Mouse (Mus musculus): ENCODE results near the gene Clec4f.
"Not testable (repeated sequence)": the region's sequence is repeated elsewhere in the genome, so short reads cannot be mapped to it uniquely, and the experiment has no call there.

Gene Clec4f

DNA sequence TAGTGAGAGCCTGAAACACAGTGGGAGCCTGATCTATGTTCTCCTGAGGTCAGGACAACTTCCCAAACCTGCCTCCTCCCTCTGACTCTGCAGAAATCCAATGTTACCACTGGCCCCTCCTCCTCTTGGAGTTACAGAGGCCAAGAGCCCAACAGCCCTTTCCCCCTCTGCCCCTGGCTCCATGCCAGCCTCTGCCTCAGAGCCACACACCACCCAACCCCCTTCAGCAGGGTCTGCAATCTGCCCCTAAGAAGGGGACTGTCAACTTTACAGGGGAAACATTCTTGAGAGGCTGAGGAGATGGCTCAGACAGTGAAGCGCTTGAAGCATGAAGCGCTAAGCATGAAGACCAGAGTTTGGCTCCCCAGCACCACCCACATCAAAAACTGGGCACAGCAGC lies at the start of gene Clec4f:
Clec4f (minus strand) TSS at position 101 of the 400 bp plus-strand sequence.
- no peak for DNase-seq (ENCODE audit: low read depth)

DNA sequence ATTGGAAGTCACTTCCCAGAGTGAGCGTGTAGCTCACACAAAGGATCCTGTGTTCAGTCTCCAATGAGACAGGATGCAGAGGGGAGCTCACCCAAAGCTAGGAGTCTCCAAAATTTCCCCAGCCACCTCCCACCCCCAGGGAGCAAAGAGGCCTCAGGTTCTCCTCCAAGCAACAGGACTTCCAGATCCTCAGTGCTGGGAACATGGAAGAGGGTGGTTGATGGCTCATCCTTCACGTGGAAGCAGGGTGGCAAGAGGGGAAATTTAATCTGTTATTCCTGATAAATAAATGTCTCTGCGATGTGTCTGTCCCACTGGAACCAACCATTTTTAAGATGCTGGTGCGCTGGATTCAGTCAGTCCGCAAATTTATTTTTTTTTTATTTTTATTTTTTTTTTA lies 48.7 kb upstream of the Clec4f start:
- no peak for DNase-seq (ENCODE audit: low read depth)

DNA sequence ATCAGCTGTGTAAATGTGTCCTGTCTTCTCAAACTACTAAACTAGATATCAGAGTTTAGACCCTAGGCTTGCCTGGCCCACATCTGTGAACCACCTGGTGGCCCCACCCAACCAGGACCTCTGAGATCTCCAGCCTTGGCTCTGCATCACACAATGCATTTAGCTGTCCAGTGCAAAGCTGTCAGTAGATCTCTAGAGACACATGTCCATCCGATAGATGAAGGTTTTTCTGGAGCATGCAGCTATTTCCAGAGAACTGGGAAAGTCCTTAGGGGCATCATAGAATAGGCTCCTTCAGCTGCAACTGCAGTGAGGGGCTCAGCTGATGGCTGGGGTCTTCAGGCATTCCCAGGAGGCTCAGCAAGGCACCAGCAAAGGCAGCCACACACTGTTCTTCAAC lies 48.3 kb upstream of the Clec4f start:
- no peak for DNase-seq (ENCODE audit: low read depth)

DNA sequence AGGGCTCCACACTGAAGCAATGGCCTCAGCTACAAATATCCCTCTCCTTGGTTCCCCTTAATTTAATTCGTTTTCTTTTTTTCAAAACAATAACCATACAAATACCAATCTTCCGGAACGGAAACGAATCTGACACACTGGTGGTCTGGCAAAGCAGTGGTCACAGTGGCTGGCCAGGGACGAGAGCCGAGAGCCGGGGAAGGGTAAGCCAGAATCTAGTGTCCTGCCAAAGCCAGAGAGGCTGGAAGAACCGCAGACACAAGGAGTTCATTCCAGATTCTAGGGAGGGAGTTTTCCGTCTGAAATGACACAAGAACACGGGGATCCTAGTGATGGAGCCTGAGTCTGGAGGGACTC lies 47.7 kb upstream of the Clec4f start:
- DNase-seq (ENCODE audit: low read depth): no peak

DNA sequence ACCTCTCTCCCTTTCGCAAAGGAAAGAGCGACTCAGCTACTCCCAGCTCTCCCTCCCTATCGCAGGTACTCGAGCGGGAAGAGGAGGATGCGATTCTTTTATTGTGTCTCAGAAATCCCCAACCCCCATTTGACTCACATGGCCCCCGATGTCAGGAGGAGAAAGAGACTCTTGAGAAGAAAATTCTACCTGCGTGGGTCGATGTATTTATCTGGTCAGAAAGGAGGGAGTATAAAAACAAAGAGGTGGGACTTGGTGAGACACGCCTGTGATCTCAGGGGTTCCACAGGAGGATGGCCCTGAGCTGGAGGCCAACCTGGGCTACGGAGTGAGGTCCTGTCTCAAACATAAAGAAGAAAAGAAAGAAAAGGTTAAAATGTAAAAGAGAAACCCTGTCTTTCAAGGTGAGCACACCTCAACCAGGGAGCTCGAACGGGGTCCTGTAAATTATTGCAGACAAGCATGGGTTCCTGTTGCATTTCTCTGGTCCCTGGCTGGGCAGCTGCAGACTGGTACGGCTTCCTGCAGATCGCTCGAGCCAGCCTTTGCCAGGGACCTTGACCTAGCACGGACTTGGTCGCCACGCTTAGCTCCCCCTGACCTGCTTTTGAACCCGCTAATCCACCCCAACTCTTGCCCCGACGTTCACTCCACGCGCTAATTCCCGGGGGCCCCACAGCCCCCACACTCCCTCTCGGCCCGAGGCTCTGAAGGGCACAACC lies 47.2 kb upstream of the Clec4f start:
- no peak for DNase-seq (ENCODE audit: low read depth)

DNA sequence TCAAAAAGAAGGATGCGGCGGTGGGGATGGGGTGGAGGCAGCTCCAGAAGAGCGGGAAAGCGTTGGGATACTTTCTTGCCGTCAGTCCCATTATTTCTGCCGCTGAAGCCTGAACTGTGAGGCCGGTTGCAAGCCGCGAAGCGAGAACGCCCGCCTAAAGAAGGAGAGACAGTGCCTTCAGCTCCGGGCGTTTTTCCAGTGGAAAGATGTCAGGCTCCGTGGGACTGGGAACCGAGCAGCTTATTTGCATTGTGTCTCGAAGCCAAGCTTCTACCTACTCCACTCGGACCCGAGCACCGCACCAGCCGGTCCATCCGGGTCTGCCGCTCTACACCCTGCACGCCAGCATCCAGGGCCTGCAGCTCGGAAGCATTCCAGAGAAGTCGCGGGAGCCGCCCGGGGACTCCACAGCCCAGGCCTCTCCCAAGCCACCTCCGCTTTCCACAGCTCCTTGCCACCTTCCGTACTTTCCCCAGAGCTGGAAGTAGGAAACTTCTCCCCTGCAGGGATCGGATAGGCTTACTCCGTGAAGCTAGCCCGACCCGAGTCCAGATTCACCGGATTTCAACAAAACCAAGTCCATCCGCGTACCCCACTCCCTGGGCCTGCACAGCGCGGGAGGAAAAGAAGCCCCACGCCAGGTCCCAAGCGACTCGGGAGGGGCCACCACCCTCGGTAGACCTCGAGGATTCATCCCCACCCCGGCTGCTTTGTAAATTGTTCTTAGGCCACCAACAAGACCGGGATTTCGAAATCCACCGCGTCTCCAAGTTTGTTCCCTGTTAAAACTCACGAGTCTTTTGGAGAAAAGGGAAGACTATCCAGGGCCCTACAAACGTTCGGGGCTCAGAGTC lies 46.4 kb upstream of the Clec4f start:
- DNase-seq (ENCODE audit: low read depth): no peak

DNA sequence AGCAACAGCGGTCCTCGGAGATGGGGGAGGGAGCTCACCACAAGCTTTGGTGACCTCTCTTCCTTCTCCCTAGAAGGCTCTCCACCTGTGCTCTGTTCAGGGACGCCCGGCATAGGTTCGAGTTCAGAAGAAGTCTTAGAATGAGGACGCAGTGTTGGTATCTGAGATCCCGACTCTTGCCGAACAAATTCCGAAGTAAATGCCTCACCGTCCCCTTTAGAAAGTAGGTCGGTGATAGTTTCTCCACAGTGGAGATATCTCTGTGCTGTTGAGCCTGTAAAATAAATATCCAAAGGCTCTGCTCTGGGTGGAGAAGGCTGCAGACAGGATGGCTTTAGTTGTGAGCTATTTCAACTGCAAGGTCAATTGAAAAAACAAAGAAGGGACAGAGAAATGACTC lies 45.0 kb upstream of the Clec4f start:
- DNase-seq (ENCODE audit: low read depth): no peak

DNA sequence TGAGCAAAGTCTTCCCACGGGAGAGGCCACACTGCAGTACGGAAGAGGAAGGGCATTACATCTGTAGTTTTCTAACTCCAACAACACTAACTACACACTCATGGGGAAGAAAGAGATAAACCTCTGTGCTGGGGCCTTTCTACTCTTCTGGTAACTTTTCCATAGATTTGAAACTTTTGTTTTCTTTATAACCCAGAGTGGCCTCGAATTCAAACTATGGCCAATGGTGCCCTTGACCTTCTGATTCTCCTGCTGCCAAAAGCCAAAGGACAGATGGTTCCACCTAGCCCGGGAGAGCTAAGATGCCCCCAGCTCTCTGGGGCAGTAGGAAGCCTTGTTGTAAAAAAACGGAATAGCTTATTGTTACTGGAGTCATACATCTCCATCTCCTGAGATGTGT lies 44.0 kb upstream of the Clec4f start:
- no peak for DNase-seq (ENCODE audit: low read depth)

DNA sequence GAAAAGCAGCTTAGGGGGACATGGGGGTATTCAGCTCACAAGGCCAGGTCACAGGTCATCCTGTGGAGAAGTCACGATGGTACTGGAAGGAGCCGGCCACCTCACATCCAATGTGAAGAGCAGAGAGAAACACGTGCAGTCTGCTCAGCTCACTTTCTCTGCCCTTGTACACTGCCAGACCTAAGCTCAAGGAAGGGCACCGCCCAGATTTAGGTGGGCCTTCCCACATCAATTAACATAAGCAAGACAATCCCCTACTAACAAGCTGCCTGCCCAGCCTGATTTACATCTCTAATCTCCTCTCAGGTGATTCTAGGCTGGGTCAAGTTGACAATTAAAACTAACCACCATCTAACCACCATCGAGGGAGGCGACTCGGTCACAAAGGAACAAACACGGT lies 41.9 kb upstream of the Clec4f start:
- DNase-seq (ENCODE audit: low read depth): no peak

DNA sequence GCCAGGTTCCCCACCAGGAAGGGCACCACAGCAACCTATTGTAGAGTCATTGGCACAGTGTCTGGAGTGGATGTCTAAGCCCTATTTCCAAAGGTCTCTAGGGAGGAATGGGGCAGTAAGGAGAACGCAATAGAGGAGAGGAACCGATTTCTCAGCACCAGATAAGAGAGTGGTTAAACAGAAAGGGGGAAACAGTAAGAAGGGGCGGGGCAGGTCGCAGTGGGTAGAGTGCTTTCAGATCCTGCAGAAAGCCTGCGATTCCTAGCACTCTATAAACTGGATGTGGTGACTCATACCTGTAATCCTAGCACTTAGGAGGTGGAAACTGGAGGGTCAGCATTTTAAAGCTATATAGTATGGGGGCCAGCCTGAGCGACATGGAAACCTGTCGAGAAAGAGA lies 40.7 kb upstream of the Clec4f start:
- DNase-seq (ENCODE audit: low read depth): no peak

DNA sequence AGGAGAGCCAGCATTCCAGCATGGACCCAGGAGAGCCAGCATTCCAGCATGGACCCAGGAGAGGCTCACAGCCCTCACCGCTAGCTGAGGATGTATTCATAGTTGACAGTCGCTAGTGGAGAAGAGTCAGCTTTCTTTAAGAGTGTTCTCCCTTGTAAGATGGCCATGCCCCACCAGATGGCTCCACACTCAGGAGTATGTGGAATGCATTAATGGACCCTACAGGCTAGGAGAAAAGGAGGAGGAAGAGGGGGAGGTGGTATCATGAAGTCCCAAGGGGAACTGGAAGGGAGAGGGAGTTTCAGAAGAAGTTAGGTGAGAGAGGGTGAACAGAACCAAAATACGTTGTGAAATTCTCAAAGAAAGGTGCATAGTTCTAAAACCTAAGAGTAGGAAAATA lies 39.7 kb upstream of the Clec4f start:
- DNase-seq (ENCODE audit: low read depth): peak; percentile 24

DNA sequence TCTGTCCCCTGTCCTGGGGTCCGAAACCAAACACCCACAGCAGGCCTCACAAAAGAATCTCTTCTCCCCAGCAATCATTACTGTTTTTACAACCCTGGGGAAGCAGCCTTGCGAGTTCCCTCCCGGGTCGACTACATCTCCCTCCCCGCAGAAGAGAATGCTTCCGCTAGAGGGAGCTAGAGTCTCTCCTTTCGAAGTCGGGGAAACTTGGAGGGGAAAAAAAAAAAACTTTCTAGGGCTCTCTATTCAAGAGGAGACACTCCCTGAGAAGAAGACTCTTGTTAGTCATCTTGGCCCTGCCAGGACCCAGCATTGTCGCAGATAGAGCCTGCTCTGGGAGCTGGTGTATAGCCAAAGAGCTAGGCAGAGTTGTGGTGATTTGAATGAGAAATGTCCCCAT lies 37.8 kb upstream of the Clec4f start:
- DNase-seq (ENCODE audit: low read depth): peak; percentile 84

DNA sequence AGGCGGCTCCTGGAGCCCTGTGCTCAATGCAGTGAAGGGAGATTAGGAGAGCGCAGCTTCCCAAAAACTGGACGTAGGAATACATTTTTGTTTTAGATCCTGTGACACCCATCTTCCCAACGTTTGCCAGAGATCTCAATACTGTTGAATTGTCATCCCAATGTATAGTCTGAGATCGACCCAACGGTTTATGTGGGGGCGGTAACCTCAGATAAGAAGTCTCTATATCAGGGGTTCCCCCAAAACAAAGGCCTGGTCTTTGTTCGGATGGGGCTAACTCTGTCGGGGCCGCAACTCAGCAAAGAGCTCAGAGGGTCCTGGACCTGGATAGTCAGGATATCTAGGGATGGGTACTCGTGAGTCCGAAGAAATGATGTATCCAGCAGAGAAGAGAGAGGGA lies 37.0 kb upstream of the Clec4f start:
- no peak for DNase-seq (ENCODE audit: low read depth)

DNA sequence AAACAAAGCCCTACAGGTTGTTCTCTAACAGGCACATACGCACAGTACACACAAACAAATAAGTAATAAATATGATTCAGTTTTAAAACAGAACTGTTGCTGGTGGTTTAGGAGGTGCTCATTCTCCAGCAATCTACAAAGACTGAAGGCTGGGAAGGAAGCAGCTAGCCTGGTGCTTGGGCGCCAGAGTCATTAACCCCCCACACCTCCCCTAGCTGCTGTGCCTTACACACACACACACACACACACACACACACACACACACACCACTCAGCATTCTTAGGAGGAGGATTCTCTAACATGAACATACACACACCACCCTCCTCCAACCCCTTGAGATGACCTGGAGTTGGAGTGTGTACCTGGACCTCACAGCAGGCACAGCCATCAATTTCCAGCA lies 34.9 kb upstream of the Clec4f start:
- no peak for DNase-seq (ENCODE audit: low read depth)

DNA sequence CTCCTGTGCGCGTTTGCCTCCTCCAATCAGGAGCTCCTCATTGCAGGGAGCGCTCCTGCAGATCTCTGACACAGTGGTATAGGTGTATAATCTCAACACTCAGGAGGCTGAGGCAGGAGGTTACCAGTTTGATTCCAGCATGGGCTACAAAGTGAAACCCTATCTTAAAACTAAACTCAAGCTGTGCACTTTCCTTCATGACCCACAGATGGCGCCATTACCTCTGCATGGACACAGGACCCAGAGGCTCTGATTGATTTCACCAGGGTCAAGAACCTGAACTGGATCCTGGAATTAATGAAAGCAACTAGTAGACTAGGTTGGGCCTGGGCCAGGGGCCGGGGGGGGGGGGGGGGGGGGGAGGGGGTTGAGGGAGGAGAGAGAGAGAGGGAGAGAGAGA lies 34.3 kb upstream of the Clec4f start:
- peak; percentile 82 for DNase-seq (ENCODE audit: low read depth)

DNA sequence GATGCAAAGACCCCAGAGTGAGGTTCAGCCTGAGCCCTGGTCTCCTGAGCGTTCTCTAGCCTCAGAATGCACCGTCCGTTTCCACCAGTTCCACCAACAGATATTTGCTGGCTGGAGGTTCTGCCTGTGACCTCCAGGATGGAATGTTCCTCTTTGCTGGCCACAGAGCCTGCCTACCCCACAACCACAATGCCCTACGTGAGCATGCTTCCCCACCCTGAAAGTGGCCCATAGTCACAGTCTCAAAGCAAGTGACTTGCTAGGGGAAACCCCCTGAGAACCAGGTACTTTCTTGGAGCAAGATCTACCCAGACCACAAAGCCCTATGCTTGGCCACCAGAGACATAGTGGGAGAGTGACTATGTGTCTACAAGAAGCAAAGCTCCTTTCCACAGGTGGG lies 33.4 kb upstream of the Clec4f start:
- no peak for DNase-seq (ENCODE audit: low read depth)

DNA sequence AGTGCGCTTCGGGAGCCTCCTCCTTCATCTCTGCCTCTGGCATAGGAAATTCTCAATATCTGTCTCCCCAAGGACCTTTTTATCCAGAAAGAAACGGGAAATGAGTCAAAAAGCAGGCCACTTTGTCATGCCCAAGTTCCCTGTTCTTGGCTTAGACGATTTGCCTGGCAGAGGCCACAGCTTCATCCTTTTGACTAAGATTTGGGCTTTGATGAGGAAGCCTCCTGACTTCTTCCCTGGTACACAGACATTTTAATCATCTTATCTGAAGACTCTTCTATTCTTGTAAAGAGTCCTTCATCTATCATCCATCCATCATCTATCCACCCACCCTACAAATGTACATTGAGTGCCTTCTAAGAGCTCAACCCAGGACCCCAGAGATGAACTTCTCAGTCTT lies 21.8 kb upstream of the Clec4f start, which contains the start of gene Cd207:
Cd207 (minus strand) TSS at position 101 of the 400 bp plus-strand sequence.
- no peak for DNase-seq (ENCODE audit: low read depth)

DNA sequence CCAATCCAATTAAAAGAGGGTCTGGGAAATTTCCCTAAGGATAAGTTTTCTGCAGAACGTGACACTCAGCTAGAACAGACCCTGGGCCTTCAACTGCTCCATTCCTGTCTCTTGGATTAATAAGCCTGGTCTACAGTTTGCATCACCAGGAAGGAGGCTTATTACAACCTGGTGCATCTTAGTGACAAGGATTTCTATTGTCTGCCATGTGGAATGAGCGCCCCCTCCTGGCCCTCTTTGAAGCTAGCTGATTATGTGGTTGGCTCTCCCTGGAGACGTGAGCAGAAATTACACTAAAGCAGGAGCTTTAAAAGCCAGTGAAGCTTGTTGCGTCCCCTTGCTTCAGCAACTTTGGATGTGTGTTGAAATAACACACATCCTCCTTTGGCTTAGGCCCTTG lies 17.4 kb upstream of the Clec4f start:
- DNase-seq (ENCODE audit: low read depth): peak; percentile 90

DNA sequence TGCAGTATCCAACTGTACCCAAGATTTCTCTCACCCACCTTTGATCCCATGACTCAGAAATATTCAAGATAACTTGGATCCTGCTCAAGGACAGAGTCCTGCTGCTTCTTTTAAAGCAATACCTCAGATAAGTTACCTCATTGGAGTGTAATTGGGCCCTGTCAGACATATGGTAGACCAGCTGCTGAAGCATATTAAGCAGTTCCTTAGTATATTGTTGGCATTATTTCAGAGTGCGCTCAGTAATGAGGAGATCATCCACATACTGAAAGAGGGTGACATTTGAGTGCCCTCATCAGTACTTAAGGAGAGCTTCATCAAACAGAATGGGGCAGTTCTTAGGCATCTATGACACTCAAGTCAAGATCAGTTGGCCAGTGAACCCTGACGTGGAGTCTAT lies 9.0 kb upstream of the Clec4f start:
- DNase-seq (ENCODE audit: low read depth): no peak

DNA sequence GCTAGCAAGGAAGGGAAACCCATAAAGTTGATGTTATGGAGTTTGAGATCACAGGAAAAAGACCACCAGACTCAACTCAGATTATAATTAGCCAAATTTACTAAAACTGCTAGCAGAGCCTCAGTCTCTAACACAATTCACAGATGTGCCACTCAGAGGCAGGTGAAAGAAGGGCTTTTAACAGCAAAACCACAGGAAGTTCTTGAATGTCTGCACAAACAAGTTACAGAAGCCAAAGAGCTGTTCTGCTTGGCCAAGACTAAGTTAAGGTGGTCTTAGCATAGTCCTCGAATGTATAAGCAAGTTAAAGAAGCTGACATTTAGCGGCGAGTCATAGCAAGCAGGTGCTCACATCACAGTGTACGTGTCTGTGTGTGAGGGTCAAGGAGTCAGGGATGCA lies 4.8 kb upstream of the Clec4f start:
- DNase-seq (ENCODE audit: low read depth): no peak

DNA sequence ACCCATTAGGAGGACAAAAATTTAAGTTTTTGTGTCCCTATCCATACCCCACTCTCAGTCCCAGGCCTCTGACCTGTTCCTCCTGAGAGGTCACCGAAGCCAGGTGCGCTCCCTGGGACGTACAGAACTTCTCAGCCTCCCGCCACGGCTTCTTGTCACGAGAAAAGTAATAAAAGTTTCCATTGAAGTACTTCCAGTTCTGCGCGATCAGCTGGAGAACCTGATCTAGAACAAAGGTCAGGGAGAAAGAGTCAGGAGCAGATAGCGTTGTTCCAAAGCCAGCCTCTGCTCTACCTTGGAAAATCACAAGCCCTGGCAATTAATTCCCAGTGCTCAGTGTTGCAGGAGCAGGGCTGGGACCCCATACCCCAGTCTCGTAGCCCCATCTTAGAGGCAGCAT lies 9.3 kb downstream of the Clec4f start:
- no peak for DNase-seq (ENCODE audit: low read depth)

DNA sequence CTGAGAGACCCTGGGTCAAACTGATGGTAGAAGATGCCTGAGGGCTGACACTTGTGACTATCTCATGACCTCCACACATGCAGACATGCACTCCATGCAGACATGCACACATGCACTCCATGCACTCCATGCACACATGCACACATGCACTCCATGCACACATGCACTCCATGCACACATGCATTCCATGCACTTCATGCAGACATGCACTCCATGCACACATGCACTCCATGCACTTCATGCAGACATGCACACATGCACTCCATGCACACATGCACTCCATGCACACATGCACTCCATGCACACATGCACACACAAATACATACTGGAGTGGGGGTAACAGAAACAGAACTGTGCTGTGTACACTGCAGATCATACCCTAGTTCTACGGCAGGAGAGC lies 20.7 kb downstream of the Clec4f start:
- DNase-seq (ENCODE audit: low read depth): no peak

DNA sequence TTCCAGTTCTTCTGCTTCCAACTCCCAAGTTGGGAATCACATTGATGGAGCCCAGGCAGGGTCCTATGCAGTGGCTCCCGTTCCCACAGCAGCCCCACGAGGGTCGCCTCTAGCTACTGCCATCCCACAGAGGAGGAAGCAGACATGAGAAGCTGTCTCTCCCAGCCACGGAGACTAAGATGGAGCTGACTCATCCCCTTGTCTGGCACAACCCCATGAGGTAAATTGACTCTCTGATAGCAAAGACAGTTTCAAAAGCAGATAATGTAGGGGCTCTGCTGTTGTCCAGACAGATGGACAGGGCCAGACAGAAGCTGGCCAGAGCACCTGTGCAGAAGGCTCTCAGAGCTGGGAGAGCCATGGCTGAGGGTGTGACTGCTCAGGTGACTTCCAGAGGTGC lies 21.4 kb downstream of the Clec4f start:
- DNase-seq (ENCODE audit: low read depth): peak; percentile 13

DNA sequence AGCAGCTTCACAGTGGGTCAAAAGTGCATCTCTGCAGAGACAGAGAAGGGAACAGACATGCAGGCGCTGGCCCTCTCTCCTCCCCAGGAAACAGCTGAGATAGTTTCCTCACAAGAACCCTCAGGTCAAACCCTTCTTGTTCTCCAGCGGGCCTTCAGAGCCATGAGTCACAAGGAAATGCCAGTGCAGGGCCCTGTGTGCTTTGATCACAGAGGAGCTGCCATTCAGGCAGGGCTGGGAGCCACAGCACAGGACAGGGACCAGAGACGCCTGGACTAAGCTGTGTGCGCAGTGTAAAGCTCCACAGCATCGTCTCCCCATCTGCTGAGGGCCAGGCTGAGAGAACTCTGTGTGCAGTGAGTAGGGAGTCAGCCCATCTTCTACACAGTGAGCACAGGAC lies 21.9 kb downstream of the Clec4f start:
- DNase-seq (ENCODE audit: low read depth): not testable (repeated sequence)

All from NIH3T3 (cell line).